Mouse (Mus musculus) G1E (cell line): ENCODE data around the gene Acox1.

Source experiments
- CTCF ChIP-seq: IDR thresholded peaks from 2 replicates; pipeline ENCODE4 v1.5.1; 2012; ENCODE audit warnings: low read depth, low read length, inconsistent platforms, mixed read lengths
- GATA1 ChIP-seq: IDR thresholded peaks from 2 replicates; pipeline ENCODE4 v1.6.1; 2012; ENCODE audit warnings: borderline replicate concordance, low read length, inconsistent platforms, mixed read lengths
- POLR2AphosphoS5 ChIP-seq: IDR thresholded peaks from 2 replicates; pipeline ENCODE4 v1.6.1; 2012; ENCODE audit warnings: low read depth, low read length, inconsistent platforms; ENCODE audit not compliant: insufficient replicate concordance
- TAL1 ChIP-seq: conservative IDR thresholded peaks from 2 replicates; pipeline ENCODE4 v1.6.1; 2012; ENCODE audit warnings: low read depth, low read length, inconsistent platforms, mixed read lengths

DNA sequence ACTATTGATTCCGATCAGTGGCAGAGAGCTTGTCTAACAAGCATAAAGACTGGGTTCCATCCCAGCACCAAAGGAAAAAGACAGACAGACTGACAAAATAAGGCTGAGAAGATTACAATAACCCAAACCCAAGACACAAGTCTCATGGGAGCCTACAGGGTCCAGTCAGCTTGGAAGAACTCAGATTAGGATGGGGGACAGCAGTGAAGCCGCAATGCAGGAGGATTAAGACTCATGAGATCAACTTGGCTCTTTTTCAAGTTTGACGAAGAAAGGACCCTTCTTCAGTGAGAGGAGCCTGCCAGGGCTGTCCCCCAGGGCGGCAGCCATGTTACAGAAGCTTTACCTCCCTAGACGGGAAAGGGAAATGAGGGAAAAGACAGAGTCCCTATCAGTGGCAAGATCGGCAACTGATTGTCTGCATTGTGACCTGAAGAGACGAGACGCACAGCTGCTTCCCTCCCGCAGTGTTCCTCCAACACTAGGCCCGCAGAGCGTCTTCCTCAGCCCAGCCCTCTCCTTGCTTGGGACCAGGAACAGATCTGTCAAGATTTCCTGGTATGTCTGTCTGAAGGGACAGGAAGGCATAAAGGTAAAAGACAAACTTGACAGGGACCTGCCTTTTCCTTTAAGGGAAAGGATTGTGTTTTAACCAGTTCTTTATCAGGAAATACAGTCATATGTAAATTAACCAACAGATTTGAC, 11.5 kb downstream of the Acox1 start:
- TF ChIP-seq TAL1 = no peak
- no peak for TF ChIP-seq CTCF
- TF ChIP-seq GATA1 = no peak
- TF ChIP-seq POLR2AphosphoS5 = no peak
